Mouse (Mus musculus) retina, postnatal 1 day (tissue): ENCODE measurements around the gene Ephb2.

Source experiments
- DNase-seq: peaks from one replicate; pipeline ENCODE4 v3.0.0-alpha.2; 2012

Ephb2 gene

DNA sequence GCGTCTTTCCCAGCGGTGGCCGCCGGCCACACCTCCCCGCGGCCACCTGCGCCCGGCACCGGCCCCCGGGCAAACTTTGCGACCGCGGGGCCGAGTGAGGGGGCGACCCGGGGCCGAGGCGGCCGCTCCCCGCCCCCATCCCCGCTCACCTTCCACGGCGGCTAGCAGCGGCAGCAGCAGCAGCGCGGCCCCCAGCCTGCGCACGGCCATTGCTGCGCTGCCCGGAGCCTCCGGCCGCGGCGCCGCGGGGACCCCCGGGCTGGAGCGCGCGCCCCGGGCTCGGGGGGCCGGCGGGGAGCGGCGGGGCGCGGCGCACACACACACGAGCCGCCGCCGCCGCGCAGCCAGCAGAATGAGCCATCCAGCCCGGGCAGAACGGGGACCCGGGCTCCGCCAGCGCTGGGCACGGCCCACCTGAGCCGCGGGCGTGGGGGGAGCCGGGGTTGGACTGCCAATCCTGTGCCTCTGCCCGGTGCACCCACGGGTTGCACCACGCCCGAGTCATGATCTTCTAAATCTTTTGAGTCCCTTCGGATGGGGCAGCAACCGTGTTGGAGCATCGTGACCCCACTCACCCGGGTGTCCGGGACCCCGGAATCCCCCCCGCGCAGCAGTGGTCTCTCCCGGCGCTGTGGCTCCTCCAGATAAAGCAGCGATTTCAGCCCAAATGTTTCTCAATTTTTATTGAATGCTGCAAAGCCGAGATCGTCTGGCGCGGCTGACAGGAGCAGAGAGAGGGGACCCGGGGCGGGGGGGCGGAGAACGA, at the start of gene Ephb2:
Ephb2 (minus strand) TSS at position 368 of the 766 bp plus-strand sequence.
- peak; percentile 90 for DNase-seq

GRCm38 (mm10) chr4:136878601-136879000, 42.8 kb upstream of the Ephb2 start:
- DNase-seq = peak; percentile 38

DNA sequence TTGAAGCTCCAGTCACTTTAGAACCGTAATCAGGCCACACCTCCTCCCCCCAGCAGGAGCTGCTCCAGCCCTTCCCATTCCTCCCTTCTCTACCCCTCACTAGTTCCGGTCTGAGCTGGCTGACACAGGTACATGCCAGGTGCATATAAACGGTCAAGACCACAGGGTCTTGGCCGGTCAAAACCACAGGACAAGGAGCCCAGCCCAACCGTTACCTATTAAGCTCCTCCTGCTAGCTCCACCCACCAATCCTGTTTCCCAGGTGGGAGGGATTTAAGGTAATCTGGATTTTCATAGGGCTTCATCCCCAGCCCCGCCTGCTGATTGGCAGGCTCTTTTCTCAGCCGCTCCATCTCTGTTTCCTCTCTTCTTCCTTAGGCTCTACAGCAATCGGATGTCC, 42.4 kb upstream of the Ephb2 start:
- peak; percentile 54 for DNase-seq

- DNase-seq = peak; percentile 79
Observed at GRCm38 (mm10) chr4:136876971-136877370, 41.2 kb upstream of the Ephb2 start.

DNA sequence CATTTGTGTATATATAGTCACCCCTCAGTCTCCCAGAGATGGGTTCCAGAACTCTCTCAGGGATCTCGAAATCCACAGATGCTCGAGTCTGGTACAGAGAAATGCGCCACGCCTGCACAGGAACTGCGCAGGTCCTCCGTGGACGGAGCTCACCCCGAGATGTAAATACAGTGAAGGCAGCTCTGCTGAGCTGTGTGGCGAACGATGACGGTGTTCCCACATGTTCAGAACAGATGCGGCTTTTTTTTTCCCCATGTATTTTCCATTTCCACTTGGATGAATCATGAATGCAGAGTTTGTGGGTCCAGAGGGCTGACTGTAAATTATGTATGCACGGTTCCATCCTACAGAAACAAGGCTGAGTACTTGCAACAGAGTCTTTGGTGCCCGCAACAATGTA, 39.2 kb upstream of the Ephb2 start:
- DNase-seq = no peak

GRCm38 (mm10) chr4:136868371-136868770, 32.6 kb upstream of the Ephb2 start:
- DNase-seq = no peak

DNA sequence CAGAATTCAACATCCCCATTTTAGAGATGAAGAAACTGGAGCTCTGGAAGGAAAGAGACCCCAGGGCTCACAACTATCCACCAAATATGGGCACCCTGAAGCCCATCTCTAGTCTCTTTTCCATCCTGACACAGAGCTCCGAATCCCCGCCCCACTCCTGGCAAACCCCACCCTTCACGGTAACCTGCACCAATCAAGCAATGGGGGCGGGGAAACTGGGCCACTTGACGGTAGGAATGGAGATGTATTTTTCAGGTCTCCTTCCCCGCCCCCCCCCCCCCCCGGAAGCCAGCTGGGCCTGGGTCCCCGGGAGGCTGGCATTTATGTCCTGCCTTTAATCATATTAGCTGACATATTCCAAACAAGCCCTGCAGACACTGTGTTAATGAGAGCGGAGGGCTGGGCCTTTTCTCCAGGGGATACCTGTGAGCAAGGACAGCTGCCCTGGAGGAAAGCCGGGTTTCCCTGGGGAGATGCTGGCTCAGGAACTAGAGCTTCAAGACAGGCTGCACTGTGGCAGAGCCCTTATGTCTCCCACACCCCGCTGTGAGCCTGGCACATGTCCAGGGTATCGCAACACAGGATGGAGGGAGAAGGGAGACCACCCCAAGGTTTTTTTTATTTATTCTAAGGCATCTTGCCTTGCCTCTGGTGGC, 32.0 kb upstream of the Ephb2 start:
- peak; percentile 82 for DNase-seq

DNA sequence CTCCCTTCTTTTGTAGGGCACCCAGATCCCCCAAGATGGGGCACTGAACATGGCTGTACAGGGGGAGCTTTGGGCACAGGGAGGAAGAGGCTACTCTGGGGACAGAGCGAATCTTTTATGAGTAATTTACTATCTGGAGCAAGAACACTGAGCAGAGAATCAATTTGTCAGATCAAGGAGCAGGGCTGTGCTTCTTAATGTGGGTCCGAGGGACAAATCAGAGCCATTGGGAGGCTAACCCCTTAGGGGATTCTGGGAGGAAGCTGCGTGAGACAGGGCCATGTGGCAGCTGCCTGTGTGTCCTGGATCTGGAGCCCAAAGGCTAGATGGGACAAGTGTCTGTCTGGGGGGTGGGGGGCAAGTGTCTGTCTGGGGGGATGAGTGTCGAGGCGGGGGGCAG, 29.7 kb upstream of the Ephb2 start:
- DNase-seq = peak; percentile 78

- peak; percentile 93 for DNase-seq
Observed at GRCm38 (mm10) chr4:136864751-136865470, 29.1 kb upstream of the Ephb2 start.

- no peak for DNase-seq
Observed at GRCm38 (mm10) chr4:136863517-136863916, 27.7 kb upstream of the Ephb2 start.

- DNase-seq = no peak
Observed at GRCm38 (mm10) chr4:136862411-136862810, 26.6 kb upstream of the Ephb2 start.

- DNase-seq = peak; percentile 84
Observed at GRCm38 (mm10) chr4:136861806-136862205, 26.0 kb upstream of the Ephb2 start.

- DNase-seq = no peak
Observed at GRCm38 (mm10) chr4:136860022-136860421, 24.2 kb upstream of the Ephb2 start.

- DNase-seq = peak; percentile 52
Observed at GRCm38 (mm10) chr4:136855081-136855480, 19.3 kb upstream of the Ephb2 start.

GRCm38 (mm10) chr4:136852989-136853388, 17.2 kb upstream of the Ephb2 start:
- DNase-seq = no peak

GRCm38 (mm10) chr4:136852119-136852518, 16.3 kb upstream of the Ephb2 start:
- DNase-seq = no peak

DNA sequence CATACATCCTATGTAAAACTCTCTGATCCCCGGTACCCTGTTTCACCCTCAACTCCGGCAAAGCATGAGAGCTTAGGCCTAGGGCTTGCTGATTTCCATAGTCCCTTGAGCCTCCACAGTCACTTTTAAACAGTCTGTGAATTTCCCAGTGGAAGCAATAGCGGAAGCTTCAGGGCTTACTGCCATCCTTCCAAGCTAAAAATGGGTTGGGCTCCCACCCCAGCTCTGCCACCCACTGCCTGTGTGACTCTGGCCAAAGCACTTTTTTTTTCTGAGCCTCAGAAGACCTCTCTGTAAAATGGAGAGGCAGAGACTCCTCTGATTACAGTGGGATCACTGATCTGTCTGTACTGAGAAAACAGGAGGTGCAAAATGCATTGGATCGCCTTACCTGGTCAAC, 12.8 kb upstream of the Ephb2 start:
- no peak for DNase-seq

- DNase-seq = no peak
Observed at GRCm38 (mm10) chr4:136847166-136847565, 11.4 kb upstream of the Ephb2 start.

DNA sequence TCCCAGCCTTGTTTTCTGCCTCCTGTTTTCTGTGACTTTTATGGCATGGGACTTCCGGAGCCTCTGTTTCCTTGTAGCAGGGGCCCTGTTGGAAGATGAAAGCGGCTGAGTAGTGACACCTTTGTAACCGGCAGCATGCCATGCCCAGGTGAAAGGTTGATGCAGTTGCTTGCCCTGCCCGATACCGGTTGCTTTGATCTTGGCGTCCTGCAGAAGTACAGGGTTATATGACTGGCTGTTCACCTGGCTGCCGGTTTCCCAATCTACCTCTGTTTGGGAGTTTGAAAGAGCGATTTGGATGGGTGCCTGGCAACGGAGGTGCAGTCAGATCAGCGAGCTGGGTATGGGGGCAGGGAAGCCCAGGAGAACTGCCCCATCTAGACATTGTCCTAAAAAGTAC, 7.0 kb upstream of the Ephb2 start:
- no peak for DNase-seq

DNA sequence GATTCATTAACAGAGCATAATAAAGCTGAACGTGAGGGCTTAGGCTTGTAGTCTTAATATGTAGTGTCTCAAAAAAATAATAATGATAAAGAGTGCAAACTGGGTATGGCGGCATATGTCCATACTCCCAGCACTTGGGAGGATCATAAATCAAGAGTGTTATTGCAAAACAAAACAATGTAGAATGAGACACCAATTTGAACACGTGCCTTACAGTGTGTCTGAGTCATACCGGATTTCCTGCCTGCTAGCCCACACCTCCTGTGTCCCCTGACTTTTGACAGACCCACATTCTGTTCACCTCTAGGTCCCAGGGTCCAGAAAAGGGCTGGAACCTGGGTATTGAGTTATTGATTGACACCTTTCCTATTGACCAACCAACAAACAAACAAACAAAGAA, 6.2 kb upstream of the Ephb2 start:
- DNase-seq = no peak

- peak; percentile 90 for DNase-seq
Observed at GRCm38 (mm10) chr4:136841056-136841455, 5.3 kb upstream of the Ephb2 start.

DNA sequence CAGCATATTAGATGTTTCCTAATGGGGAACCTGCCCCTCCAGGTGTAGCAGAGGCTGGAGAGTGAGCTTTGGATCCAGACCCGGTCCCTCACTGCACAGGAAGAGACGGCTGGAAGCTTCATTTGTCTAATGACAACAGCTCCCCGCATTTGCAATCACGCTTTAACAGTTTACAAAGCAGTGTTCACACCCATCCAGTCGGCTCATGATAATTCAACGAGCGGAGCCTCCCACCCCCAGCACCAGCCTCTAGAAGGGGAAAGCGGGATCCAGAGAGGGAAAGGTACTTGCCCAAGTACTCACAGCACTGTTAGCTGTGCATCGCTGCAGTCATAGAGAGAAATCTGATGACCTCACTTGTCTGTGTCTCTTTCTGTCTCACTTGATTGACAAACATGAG, 2.7 kb upstream of the Ephb2 start:
- no peak for DNase-seq

GRCm38 (mm10) chr4:136838026-136838425, 2.2 kb upstream of the Ephb2 start:
- no peak for DNase-seq

- DNase-seq = peak; percentile 95
Observed at GRCm38 (mm10) chr4:136836387-136836931, 671 bp upstream of the Ephb2 start.
